Mouse (Mus musculus) cerebellum, adult 18-20 months (tissue): Measurements from ENCODE around the gene Gm37419.

Experiments
- DNase-seq, 2 experiments: peaks; one replicate each; pipeline ENCODE4 v3.0.0; 2021

Gene Gm37419

GRCm38 (mm10) chr16:23980201-23980870 lies 7.9 kb upstream of the Gm37419 start:
- DNase-seq: peak in 1 of 2 experiments; percentile 41

- DNase-seq: peak; percentile 54 to 58
Observed at GRCm38 (mm10) chr16:23980991-23981720, 7.1 kb upstream of the Gm37419 start.

GRCm38 (mm10) chr16:23981925-23982851 lies 6.1 kb upstream of the Gm37419 start:
- peak; percentile 89 to 92 for DNase-seq

- DNase-seq: peak; percentile 85 to 90
Observed at GRCm38 (mm10) chr16:23982891-23983588, 5.2 kb upstream of the Gm37419 start.

GRCm38 (mm10) chr16:23984183-23984582 lies 4.1 kb upstream of the Gm37419 start:
- peak; percentile 93 to 95 for DNase-seq

GRCm38 (mm10) chr16:23984760-23985466 lies 3.4 kb upstream of the Gm37419 start:
- peak; percentile 68 to 76 for DNase-seq

GRCm38 (mm10) chr16:23985467-23985861 lies 2.8 kb upstream of the Gm37419 start:
- peak; percentile 63 to 74 for DNase-seq

GRCm38 (mm10) chr16:23986176-23986575 lies 2.1 kb upstream of the Gm37419 start:
- peak in 1 of 2 experiments; percentile 37 for DNase-seq

- peak; percentile 65 to 69 for DNase-seq
Observed at GRCm38 (mm10) chr16:23986871-23987270, 1.4 kb upstream of the Gm37419 start.

- peak; percentile 70 to 77 for DNase-seq
Observed at GRCm38 (mm10) chr16:23987341-23988156, 733 bp upstream of the Gm37419 start.

- no peak for DNase-seq
Observed at GRCm38 (mm10) chr16:23988157-23988465, 171 bp upstream of the Gm37419 start.

- peak; percentile 71 to 77 for DNase-seq
Observed at GRCm38 (mm10) chr16:23989209-23990160, 1.2 kb downstream of the Gm37419 start.

GRCm38 (mm10) chr16:23990161-23990970 lies 2.1 kb downstream of the Gm37419 start:
- DNase-seq: peak in 1 of 2 experiments; percentile 36

GRCm38 (mm10) chr16:23991170-23991569 lies 2.9 kb downstream of the Gm37419 start:
- peak; percentile 94 to 97 for DNase-seq

GRCm38 (mm10) chr16:23991846-23992580 lies 3.7 kb downstream of the Gm37419 start:
- DNase-seq: no peak

GRCm38 (mm10) chr16:23993351-23994321 lies 5.4 kb downstream of the Gm37419 start:
- DNase-seq: peak in 1 of 2 experiments; percentile 29

GRCm38 (mm10) chr16:23996342-23996741 lies 8.1 kb downstream of the Gm37419 start:
- DNase-seq: no peak
